Mouse (Mus musculus): Measurements from ENCODE around the gene Atoh7. TPM values are rescaled to one million over a fixed set of nuclear protein-coding genes. Genes with fewer than 3 reads are reported as not detected.
A peak's percentile ranks its signal among the peaks of the same experiment; 100 is the strongest.

Gene Atoh7
- polyA plus RNA-seq, 1 experiment: not detected

DNA sequence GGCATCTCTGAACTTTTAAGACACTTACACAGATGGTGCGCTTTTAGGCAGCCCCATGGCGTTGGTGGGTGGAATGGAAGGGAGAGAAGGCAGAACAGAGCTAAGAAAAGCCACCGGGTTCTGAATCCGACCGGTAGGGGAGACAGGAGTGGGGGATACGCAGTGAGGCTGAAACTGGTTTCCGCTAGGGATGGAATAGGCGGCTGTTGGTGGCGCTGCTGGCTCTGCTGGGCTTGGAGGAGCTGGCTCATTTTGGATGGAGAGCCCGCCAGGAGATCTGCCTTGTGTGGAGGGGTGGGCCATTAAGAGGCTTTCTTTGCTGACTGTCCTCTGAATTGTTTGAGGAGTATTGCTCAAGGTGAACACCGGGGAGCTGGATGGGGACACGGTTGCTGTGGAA, 36.2 kb downstream of the Atoh7 start:
- Histone ChIP-seq H3K27ac (ENCODE audit: insufficient read depth, low read length) (no peak overlapping the region), H3K4me1 (ENCODE audit: control insufficient read depth, insufficient read depth, low read length) (no peaks in the 10 kb centered on the region), H3K9me3 (replicated peaks; ENCODE audit: control insufficient read depth, insufficient read depth, low read length, poor library complexity, severe bottlenecking) (no peaks in the 10 kb centered on the region), H3K27me3 (ENCODE audit: control insufficient read depth, insufficient read depth, low read length, poor library complexity, severe bottlenecking) (no peaks in the 10 kb centered on the region), H3K4me3 (ENCODE audit: low read depth, low read length) (no peak overlapping the region), H3K9ac (ENCODE audit: low read depth, poor library complexity, severe bottlenecking) (no peak overlapping the region), H3K36me3 (ENCODE audit: control insufficient read depth, insufficient read depth, low read length, poor library complexity, severe bottlenecking) (no peaks in the 10 kb centered on the region)
- TF ChIP-seq POLR2A (IDR thresholded peaks at IDR 0.05; ENCODE audit: insufficient read depth, low read length): no peak
- peak; percentile 9 for TF ChIP-seq CTCF (IDR thresholded peaks at IDR 0.05; ENCODE audit: low read depth, low read length)
- TF ChIP-seq EP300 (IDR thresholded peaks at IDR 0.05; ENCODE audit: insufficient read depth, low read depth, low read length): no peak

GRCm38 (mm10) chr10:63136436-63136835, 37.0 kb downstream of the Atoh7 start:
- TF ChIP-seq CTCF (IDR thresholded peaks at IDR 0.05; ENCODE audit: low read depth, low read length) (no peak), EP300 (IDR thresholded peaks at IDR 0.05; ENCODE audit: insufficient read depth, low read depth, low read length) (no peak), POLR2A (IDR thresholded peaks at IDR 0.05; ENCODE audit: insufficient read depth, low read length) (no peak)
- H3K4me3 ChIP-seq (ENCODE audit: low read depth, low read length): no peak overlapping the region
- H3K4me1 ChIP-seq (ENCODE audit: control insufficient read depth, insufficient read depth, low read length): no peaks in the 10 kb centered on the region
- H3K9ac ChIP-seq (ENCODE audit: low read depth, poor library complexity, severe bottlenecking): no peak overlapping the region
- H3K27ac ChIP-seq (ENCODE audit: insufficient read depth, low read length): no peak overlapping the region
- no peaks in the 10 kb centered on the region for H3K27me3 ChIP-seq (ENCODE audit: control insufficient read depth, insufficient read depth, low read length, poor library complexity, severe bottlenecking)
- H3K36me3 ChIP-seq (ENCODE audit: control insufficient read depth, insufficient read depth, low read length, poor library complexity, severe bottlenecking): no peaks in the 10 kb centered on the region
- H3K9me3 ChIP-seq (replicated peaks; ENCODE audit: control insufficient read depth, insufficient read depth, low read length, poor library complexity, severe bottlenecking): no peaks in the 10 kb centered on the region

DNA sequence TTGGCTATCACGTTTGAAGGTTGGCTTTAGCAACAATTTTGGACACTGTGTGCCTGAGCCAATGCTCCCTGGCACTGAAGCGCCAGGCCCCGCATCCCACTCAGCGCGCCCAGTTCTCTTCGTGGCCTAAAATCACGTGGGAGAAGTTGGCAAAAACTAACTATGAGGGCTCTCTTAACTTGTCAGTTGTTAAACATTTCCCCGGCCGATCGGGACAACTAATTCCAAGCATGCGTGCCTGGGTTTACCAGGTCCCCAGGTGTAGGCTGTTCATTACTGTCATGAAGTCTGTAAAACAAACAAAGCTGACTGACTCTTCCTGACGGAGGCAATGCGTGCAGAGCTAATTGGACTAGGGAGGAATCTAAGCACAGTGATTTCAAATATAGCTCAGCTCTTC, 43.2 kb downstream of the Atoh7 start:
- no peaks in the 10 kb centered on the region for H3K27me3 ChIP-seq (ENCODE audit: control insufficient read depth, insufficient read depth, low read length, poor library complexity, severe bottlenecking)
- no peak overlapping the region for H3K4me3 ChIP-seq (ENCODE audit: low read depth, low read length)
- no peaks in the 10 kb centered on the region for H3K36me3 ChIP-seq (ENCODE audit: control insufficient read depth, insufficient read depth, low read length, poor library complexity, severe bottlenecking)
- no peaks in the 10 kb centered on the region for H3K9me3 ChIP-seq (replicated peaks; ENCODE audit: control insufficient read depth, insufficient read depth, low read length, poor library complexity, severe bottlenecking)
- TF ChIP-seq POLR2A (IDR thresholded peaks at IDR 0.05; ENCODE audit: insufficient read depth, low read length): no peak
- no peak for TF ChIP-seq CTCF (IDR thresholded peaks at IDR 0.05; ENCODE audit: low read depth, low read length)
- no peak for TF ChIP-seq EP300 (IDR thresholded peaks at IDR 0.05; ENCODE audit: insufficient read depth, low read depth, low read length)
- H3K9ac ChIP-seq (ENCODE audit: low read depth, poor library complexity, severe bottlenecking): no peak overlapping the region
- H3K27ac ChIP-seq (ENCODE audit: insufficient read depth, low read length): no peak overlapping the region
- no peaks in the 10 kb centered on the region for H3K4me1 ChIP-seq (ENCODE audit: control insufficient read depth, insufficient read depth, low read length)

Other genes with a start within 250 kb of the Atoh7 start
- gene Tet1, start 190.7 kb upstream of the Atoh7 start, polyA plus RNA-seq (2011; ENCODE audit: insufficient read depth, insufficient read length, low read depth, missing spikeins): 231 and 239 TPM in 2 replicates
- 11.3 and 11.6 TPM in 2 replicates for gene Slc25a16, start 179.0 kb upstream of the Atoh7 start, polyA plus RNA-seq (2011; ENCODE audit: insufficient read depth, insufficient read length, low read depth, missing spikeins)
- 39.5 and 46.7 TPM in 2 replicates for gene Dna2, start 152.6 kb upstream of the Atoh7 start, polyA plus RNA-seq (2011; ENCODE audit: insufficient read depth, insufficient read length, low read depth, missing spikeins)
- 30.7 and 32.0 TPM in 2 replicates for gene Rufy2, start 119.4 kb upstream of the Atoh7 start, polyA plus RNA-seq (2011; ENCODE audit: insufficient read depth, insufficient read length, low read depth, missing spikeins)
- gene Hnrnph3, start 75.4 kb upstream of the Atoh7 start, polyA plus RNA-seq (2011; ENCODE audit: insufficient read depth, insufficient read length, low read depth, missing spikeins): 121 and 135 TPM in 2 replicates
- gene Pbld2, start 75.3 kb upstream of the Atoh7 start, polyA plus RNA-seq (2011; ENCODE audit: insufficient read depth, insufficient read length, low read depth, missing spikeins): 0.79 and 1.3 TPM in 2 replicates
- not detected in 2 replicates for gene Pbld1, start 39.5 kb upstream of the Atoh7 start, polyA plus RNA-seq (2011; ENCODE audit: insufficient read depth, insufficient read length, low read depth, missing spikeins)
- gene Mypn, start 104.3 kb downstream of the Atoh7 start, polyA plus RNA-seq (2011; ENCODE audit: insufficient read depth, insufficient read length, low read depth, missing spikeins): 0.66 and 0.81 TPM in 2 replicates
- gene Herc4, start 144.2 kb downstream of the Atoh7 start, polyA plus RNA-seq (2011; ENCODE audit: insufficient read depth, insufficient read length, low read depth, missing spikeins): 123 and 139 TPM in 2 replicates